8 mouse cellular contexts compared by ENCODE assay signal in genomic region chr3:138525494-138525893, GRCm38 (mm10). TPM values are rescaled to one million over a fixed set of nuclear protein-coding genes. Genes with fewer than 3 reads are reported as not detected.
DNase-seq lines count a peak whose midpoint lies in the region; ATAC-seq and TF ChIP-seq lines count a peak whose summit lies in the region.
"Had no signal": no experiment of that assay in that cellular context is flagged by ENCODE, and none has a peak within 500 bp of the region (broad histone marks: within the 10 kb centered on the region; RNA-seq: fewer than 3 reads in every experiment).

No protein-coding gene starts in this region.

- no peak overlapping the region for H3K27ac ChIP-seq in hindbrain, embryonic 13.5 days
- no peak overlapping the region for H3K27ac ChIP-seq in hindbrain, embryonic 14.5 days
- H3K27ac ChIP-seq in ES-Bruce4 (ENCODE audit: insufficient read depth, low read length): no peak overlapping the region
- no peak overlapping the region for H3K27ac ChIP-seq in embryonic facial prominence, embryonic 10.5 days (replicated peaks)
- peak overlapping the region; percentile 82; the same call in 1 of the 2 replicates for H3K27ac ChIP-seq in liver, embryonic 15.5 days (replicated peaks)

- no peak for TF ChIP-seq POLR2A in ES-Bruce4 (IDR thresholded peaks at IDR 0.05; ENCODE audit: insufficient read depth, low read length)

- no peaks in the 10 kb centered on the region for H3K27me3 ChIP-seq in hindbrain, embryonic 13.5 days
- no peaks in the 10 kb centered on the region for H3K27me3 ChIP-seq in hindbrain, embryonic 14.5 days (ENCODE audit: control insufficient read depth, insufficient read depth, low read length)
- no peaks in the 10 kb centered on the region for H3K27me3 ChIP-seq in ES-Bruce4 (ENCODE audit: control insufficient read depth, insufficient read depth, low read length, poor library complexity, severe bottlenecking)
- H3K27me3 ChIP-seq in embryonic facial prominence, embryonic 10.5 days (replicated peaks; ENCODE audit: low read depth, poor library complexity, severe bottlenecking): peaks cover 12% of the 10 kb centered on the region
- no peaks in the 10 kb centered on the region; the same call in 1 of the 2 replicates for H3K27me3 ChIP-seq in liver, embryonic 15.5 days
- H3K27me3 ChIP-seq: Patski had no signal

- no peak for TF ChIP-seq EP300 in ES-Bruce4 (IDR thresholded peaks at IDR 0.05; ENCODE audit: insufficient read depth, low read depth, low read length)

- DNase-seq in hindbrain, embryonic 14.5 days (ENCODE audit: low spot score): no peak
- no peak for DNase-seq in embryonic facial prominence, embryonic 10.5 days (ENCODE audit: low spot score)
- DNase-seq in layer of hippocampus, adult 8-10 months (ENCODE audit: low spot score in 2 of 2): no peak
- DNase-seq in B cell, adult 2 months: no peak

- no peak overlapping the region for H3K4me3 ChIP-seq in hindbrain, embryonic 13.5 days
- no peak overlapping the region for H3K4me3 ChIP-seq in hindbrain, embryonic 14.5 days (replicated peaks; ENCODE audit: low read length)
- no peak overlapping the region for H3K4me3 ChIP-seq in ES-Bruce4 (ENCODE audit: low read depth, low read length)
- H3K4me3 ChIP-seq in embryonic facial prominence, embryonic 10.5 days: peak overlapping the region; percentile 96; the same call in 1 of the 2 replicates
- peak overlapping the region; percentile 100 for H3K4me3 ChIP-seq in liver, embryonic 15.5 days (replicated peaks)

- no peak for ATAC-seq in hindbrain, embryonic 13.5 days (ENCODE audit: low FRiP score)
- ATAC-seq in hindbrain, embryonic 14.5 days (ENCODE audit: low FRiP score): no peak
- ATAC-seq in liver, embryonic 15.5 days (ENCODE audit: insufficient read depth): no peak

- peak overlapping the region; percentile 78; the same call in 1 of the 2 replicates for H3K4me2 ChIP-seq in hindbrain, embryonic 13.5 days
- no peak overlapping the region for H3K4me2 ChIP-seq in hindbrain, embryonic 14.5 days (replicated peaks)
- peak overlapping the region; percentile 97 for H3K4me2 ChIP-seq in liver, embryonic 15.5 days

- H3K4me1 ChIP-seq in hindbrain, embryonic 13.5 days (replicated peaks): peaks cover 22% of the 10 kb centered on the region
- peaks cover 21% of the 10 kb centered on the region for H3K4me1 ChIP-seq in hindbrain, embryonic 14.5 days (replicated peaks; ENCODE audit: control insufficient read depth, insufficient read depth, low read length)
- H3K4me1 ChIP-seq in ES-Bruce4 (ENCODE audit: control insufficient read depth, insufficient read depth, low read length): peaks cover 2% of the 10 kb centered on the region
- peaks cover 26% of the 10 kb centered on the region for H3K4me1 ChIP-seq in embryonic facial prominence, embryonic 10.5 days
- peaks cover 35% of the 10 kb centered on the region for H3K4me1 ChIP-seq in liver, embryonic 15.5 days (replicated peaks)

- TF ChIP-seq CTCF in ES-Bruce4 (IDR thresholded peaks at IDR 0.05; ENCODE audit: low read depth, low read length): no peak

- no peaks in the 10 kb centered on the region for H3K9me3 ChIP-seq in hindbrain, embryonic 13.5 days
- H3K9me3 ChIP-seq in hindbrain, embryonic 14.5 days (ENCODE audit: control insufficient read depth, low read length): no peaks in the 10 kb centered on the region
- H3K9me3 ChIP-seq in ES-Bruce4 (replicated peaks; ENCODE audit: control insufficient read depth, insufficient read depth, low read length, poor library complexity, severe bottlenecking): no peaks in the 10 kb centered on the region
- no peaks in the 10 kb centered on the region for H3K9me3 ChIP-seq in embryonic facial prominence, embryonic 10.5 days
- H3K9me3 ChIP-seq in liver, embryonic 15.5 days (replicated peaks): no peaks in the 10 kb centered on the region

- 54% methylated on average over 8 of the region's 8 CpGs for WGBS in hindbrain, embryonic 13.5 days
- 49% methylated on average over 8 of the region's 8 CpGs for WGBS in hindbrain, embryonic 14.5 days
- WGBS in embryonic facial prominence, embryonic 10.5 days: 46% methylated on average over 8 of the region's 8 CpGs
- 75% methylated on average over 8 of the region's 8 CpGs for WGBS in liver, embryonic 15.5 days (ENCODE audit: insufficient replicate concordance)

- no peaks in the 10 kb centered on the region for H3K36me3 ChIP-seq in hindbrain, embryonic 13.5 days
- H3K36me3 ChIP-seq in hindbrain, embryonic 14.5 days (replicated peaks; ENCODE audit: control insufficient read depth, insufficient read depth): no peaks in the 10 kb centered on the region
- no peaks in the 10 kb centered on the region for H3K36me3 ChIP-seq in ES-Bruce4 (ENCODE audit: control insufficient read depth, insufficient read depth, low read length, poor library complexity, severe bottlenecking)
- no peaks in the 10 kb centered on the region for H3K36me3 ChIP-seq in embryonic facial prominence, embryonic 10.5 days (replicated peaks)
- H3K36me3 ChIP-seq in liver, embryonic 15.5 days (replicated peaks): no peaks in the 10 kb centered on the region

- H3K9ac ChIP-seq in hindbrain, embryonic 13.5 days: no peak overlapping the region
- H3K9ac ChIP-seq in hindbrain, embryonic 14.5 days: no peak overlapping the region
- H3K9ac ChIP-seq in ES-Bruce4 (ENCODE audit: low read depth, poor library complexity, severe bottlenecking): peak overlapping the region; percentile 99; the same call in 1 of the 2 replicates
- peak overlapping the region; percentile 80; the same call in 1 of the 2 replicates for H3K9ac ChIP-seq in liver, embryonic 15.5 days

RNA-seq across cellular contexts. Expression of gene Eif4e, which starts 0.5 kb away (rescaled TPM):
- polyA plus RNA-seq in hindbrain, embryonic 13.5 days (2015; fragmentation: Nextera tagmentation; extraction: Ambion mirVana): 317 and 323 TPM in 2 replicates
- 314 and 377 TPM in 2 replicates for polyA plus RNA-seq in hindbrain, embryonic 14.5 days (2014; fragmentation: Nextera tagmentation; extraction: Ambion mirVana)
- polyA plus RNA-seq in ES-Bruce4 (2011; ENCODE audit: insufficient read depth, insufficient read length, low read depth, missing spikeins): 378 and 409 TPM in 2 replicates
- polyA plus RNA-seq in embryonic facial prominence, embryonic 10.5 days (2016; fragmentation: Nextera tagmentation; extraction: Ambion mirVana): 529 and 534 TPM in 2 replicates
- polyA plus RNA-seq in liver, embryonic 15.5 days (2015; fragmentation: Nextera tagmentation; extraction: Ambion mirVana): 156 and 163 TPM in 2 replicates
- 100 to 1,000 TPM; 167 to 181 (median 177) TPM for total RNA-seq in layer of hippocampus, adult 8-10 months (2022)

RNA-seq across cellular contexts. Expression of gene Metap1, which starts 36.2 kb away (rescaled TPM):
- 47.7 and 49.9 TPM in 2 replicates for polyA plus RNA-seq in hindbrain, embryonic 13.5 days (2015; fragmentation: Nextera tagmentation; extraction: Ambion mirVana)
- 58.3 and 61.9 TPM in 2 replicates for polyA plus RNA-seq in hindbrain, embryonic 14.5 days (2014; fragmentation: Nextera tagmentation; extraction: Ambion mirVana)
- 105 TPM in 2 replicates for polyA plus RNA-seq in ES-Bruce4 (2011; ENCODE audit: insufficient read depth, insufficient read length, low read depth, missing spikeins)
- polyA plus RNA-seq in embryonic facial prominence, embryonic 10.5 days (2016; fragmentation: Nextera tagmentation; extraction: Ambion mirVana): 46.2 and 48.8 TPM in 2 replicates
- polyA plus RNA-seq in liver, embryonic 15.5 days (2015; fragmentation: Nextera tagmentation; extraction: Ambion mirVana): 20.8 and 22.1 TPM in 2 replicates
- 10 to 100 TPM; 46.0 to 50.2 (median 47.7) TPM for total RNA-seq in layer of hippocampus, adult 8-10 months (2022)

Comparison
In these comparisons a context has a peak if more than half of its experiments do, and no peak if none do; other contexts are left out.
1. H3K4me3 ChIP-seq: peak in embryonic facial prominence, embryonic 10.5 days (single experiment) and liver, embryonic 15.5 days (single experiment); none in hindbrain, embryonic 13.5 days (single experiment), hindbrain, embryonic 14.5 days (single experiment) and ES-Bruce4 (single experiment).
2. H3K9ac ChIP-seq: peak in ES-Bruce4 (single experiment) and liver, embryonic 15.5 days (single experiment); none in hindbrain, embryonic 13.5 days (single experiment) and hindbrain, embryonic 14.5 days (single experiment).